Mouse (Mus musculus) brain, adult 2 months (tissue): Measurements from ENCODE around the gene 1700018F24Rik.
"Not testable (repeated sequence)": the region's sequence is repeated elsewhere in the genome, so short reads cannot be mapped to it uniquely, and the experiment has no call there.

ENCODE experiments used
- DNase-seq: peaks from one replicate; pipeline ENCODE4 v3.0.0; 2011; ENCODE audit warnings: low read depth, low spot score

The 1700018F24Rik gene

DNA sequence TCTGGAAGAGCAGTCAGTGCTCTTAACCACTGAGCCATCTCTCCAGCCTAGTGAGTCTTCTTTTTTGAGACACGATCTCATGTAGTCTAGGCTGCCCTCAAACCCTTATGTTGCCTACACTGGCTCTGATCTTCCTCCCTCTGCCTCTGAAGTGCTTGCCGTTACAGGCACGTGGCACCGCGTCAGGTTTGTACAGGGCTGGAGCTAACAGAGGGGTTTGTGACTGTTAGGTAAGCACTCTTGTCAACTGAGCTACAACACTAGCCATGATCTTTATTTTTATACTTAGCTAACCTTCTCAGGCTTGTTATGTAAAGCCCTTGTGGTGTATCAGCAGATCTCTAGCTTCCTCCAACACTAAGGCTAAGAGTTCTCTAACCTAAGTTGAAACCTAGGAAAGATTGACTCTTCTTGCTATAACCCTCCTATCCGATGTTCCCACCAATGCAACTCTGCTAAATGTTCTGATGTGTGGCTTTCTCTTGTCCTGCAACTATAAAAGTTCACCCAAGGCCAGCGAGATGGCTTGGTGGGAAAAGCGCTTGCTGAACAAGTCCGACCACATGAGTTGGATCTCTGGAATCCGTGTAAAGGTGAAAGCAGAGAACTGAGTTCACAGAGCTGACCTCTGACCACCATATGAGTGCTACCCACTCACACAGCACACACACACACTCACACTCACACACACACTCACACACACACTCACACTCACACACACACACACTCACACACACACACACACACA is 39.2 kb downstream of the 1700018F24Rik start:
- DNase-seq, result no peak

DNA sequence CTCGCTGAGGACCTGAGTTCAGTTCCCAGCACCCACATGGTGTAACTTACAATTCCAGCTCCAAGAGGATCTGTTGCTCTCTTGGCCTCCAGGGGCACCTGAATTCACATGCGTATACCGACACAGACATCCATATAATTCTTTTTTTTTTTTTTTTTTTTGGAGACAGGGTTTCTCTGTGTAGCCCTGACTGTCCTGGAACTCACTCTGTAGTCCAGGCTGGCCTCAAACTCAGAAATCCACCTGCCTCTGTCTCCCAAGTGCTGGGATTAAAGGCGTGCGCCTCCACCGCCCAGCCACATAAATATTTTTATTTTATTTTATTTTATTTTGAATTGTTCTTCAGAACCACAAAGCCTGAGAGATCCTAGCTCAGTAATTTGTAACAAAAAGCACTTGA is 40.4 kb downstream of the 1700018F24Rik start:
- DNase-seq, result not testable (repeated sequence)

DNA sequence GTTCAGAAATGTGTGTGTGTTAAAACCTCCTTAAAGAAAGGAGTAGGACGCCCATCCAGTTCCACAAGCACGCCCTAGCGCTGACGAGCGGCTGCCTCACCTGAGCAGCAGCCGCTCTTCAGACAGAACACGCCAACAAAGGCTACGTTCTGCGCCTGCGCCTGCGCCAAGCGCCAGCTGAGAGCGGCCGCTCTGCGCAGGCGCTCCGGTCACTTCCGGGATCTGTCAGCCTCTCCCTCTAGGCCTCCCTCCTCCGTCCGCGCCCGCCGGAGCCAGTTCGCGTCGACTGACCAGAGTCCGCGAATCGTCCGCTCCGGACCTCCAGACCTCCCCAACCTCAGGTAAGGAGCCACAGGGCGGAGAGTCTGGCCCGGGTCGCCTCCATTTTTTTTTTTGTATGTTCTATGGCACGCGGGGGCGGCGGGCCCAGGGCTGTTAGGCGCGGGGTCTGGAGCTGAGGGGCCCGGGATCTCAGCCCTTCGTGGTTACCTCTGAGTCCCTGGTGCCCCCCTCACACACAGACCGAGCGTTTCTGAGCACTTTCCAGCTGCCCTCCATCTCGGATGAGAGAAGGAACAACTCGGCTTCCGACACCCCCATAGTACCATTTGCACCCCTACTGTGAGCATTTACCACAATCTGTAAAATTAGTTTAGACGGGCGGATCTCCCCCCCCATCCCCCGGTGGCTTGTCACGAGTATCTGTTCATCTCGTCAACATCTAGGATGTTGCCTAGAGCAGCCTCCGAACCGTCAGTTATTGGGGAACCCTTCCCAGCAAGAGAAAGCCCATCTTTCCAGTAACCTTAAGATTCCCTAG is 41.1 kb downstream of the 1700018F24Rik start, which contains the start of the genes Arpc1a and Kpna7:
Gene Arpc1a (plus strand): TSS at position 199 of the 820 bp plus-strand sequence.
Gene Kpna7 (minus strand): TSS at position 399 of the 820 bp plus-strand sequence.
- peak; percentile 97 for DNase-seq

DNA sequence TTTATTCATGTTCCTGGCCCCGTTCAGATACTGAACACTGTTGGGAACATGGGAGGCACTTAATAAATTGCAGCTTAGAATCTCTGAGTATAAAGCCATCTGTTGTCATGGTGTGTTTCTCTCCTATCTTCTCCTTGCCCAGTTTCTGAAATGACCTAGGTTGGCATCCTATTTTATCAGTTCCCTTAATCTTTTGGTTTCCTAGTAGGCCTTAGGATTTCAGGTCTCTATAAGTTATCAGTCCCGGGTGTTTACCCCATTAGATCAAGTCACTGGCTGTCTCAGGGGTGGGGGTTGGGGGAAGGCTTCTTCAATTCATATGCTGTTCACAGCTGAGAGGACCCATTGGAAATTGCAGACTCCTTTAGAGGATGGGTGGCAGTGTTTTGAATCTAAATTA is 42.0 kb downstream of the 1700018F24Rik start:
- DNase-seq, result no peak

DNA sequence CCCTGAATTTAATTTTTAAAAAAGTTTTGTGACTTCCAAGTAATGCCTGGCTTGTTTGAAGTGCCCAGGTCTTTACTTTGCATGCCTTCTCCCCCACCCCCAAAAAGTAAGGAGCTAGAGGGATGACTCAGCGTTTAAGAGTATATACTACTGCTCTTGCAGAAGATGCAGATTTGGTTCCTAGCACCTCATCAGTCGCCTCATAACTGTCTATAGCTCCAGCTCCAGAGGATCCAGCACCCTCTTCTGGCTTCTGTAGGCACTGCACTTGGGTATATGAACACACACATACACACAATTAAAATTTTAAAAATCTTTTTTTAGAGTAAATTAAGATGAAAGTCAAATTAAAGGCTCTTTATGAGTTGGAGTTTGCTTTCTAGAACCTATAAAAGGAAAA is 45.4 kb downstream of the 1700018F24Rik start:
- DNase-seq, result no peak

DNA sequence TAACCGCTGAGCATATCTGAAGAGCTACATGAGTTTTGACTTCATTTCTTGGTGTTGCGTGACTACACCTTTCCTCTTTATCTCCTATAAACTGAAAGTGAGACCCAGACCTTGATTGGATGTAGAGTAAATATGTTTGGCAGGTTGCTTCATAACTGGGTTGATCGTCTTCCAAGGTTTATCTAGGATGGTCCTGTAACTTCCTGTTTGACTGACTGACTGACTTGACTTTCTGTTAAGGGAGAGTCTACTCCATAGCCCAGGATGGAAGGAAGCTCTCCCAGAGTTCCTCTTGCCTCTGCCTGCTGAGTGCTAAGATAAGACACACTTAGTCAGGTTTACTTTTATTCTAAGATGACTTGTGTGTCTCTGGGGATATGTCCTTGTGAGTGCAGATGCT is 47.1 kb downstream of the 1700018F24Rik start:
- no peak for DNase-seq
